Mouse (Mus musculus) forebrain, postnatal 0 days (tissue): ENCODE measurements at regions not wholly inside any gene's neighbourhood (a gene's known extent, or its start where the extent isn't known, plus 50 kb on each side); places are given as distances from the start of the nearest gene placed in this dataset.
A peak's percentile ranks its signal among the peaks of the same experiment; 100 is the strongest.

Experiments
- ATAC-seq: fragments of 200-750 bp; cut with Nextera tagmentation; 2 replicates; pipeline ENCODE4 v1.8.0; 2017; ENCODE audit warnings: mild to moderate bottlenecking, moderate library complexity
- DNase-seq: peaks from one replicate; pipeline ENCODE4 v3.0.0-alpha.2; 2015
- H3K27ac ChIP-seq: fragments of 300-500 bp; sonication (generic); 2 replicates; pipeline ENCODE4 v1.5.1; 2014; ENCODE audit warnings: low read depth, mild to moderate bottlenecking, antibody characterized with exemption, low read length, moderate library complexity, mixed read lengths
- H3K27me3 ChIP-seq: fragments of 300-500 bp; sonication (generic); 2 replicates; pipeline ENCODE4 v1.6.1; 2014; ENCODE audit warnings: mild to moderate bottlenecking, low read length, mixed read lengths; ENCODE audit not compliant: insufficient read depth
- H3K36me3 ChIP-seq: fragments of 300-500 bp; sonication (generic); 2 replicates; pipeline ENCODE4 v1.6.1; 2014; ENCODE audit warnings: mild to moderate bottlenecking, moderate library complexity; ENCODE audit not compliant: insufficient read depth
- H3K4me1 ChIP-seq: fragments of 300-500 bp; sonication (generic); 2 replicates; pipeline ENCODE4 v1.6.1; 2014; ENCODE audit warnings: antibody characterized with exemption; ENCODE audit not compliant: insufficient read depth
- H3K4me2 ChIP-seq: fragments of 300-500 bp; sonication (generic); 2 replicates; pipeline ENCODE4 v1.6.1; 2014; ENCODE audit warnings: low read depth, mild to moderate bottlenecking, moderate library complexity
- H3K4me3 ChIP-seq: fragments of 300-500 bp; sonication (generic); 2 replicates; pipeline ENCODE4 v1.5.1; 2014; ENCODE audit warnings: low read depth, low read length, mixed read lengths
- H3K9ac ChIP-seq: fragments of 300-500 bp; sonication (generic); 2 replicates; pipeline ENCODE4 v1.6.1; 2014; ENCODE audit warnings: mild to moderate bottlenecking
- H3K9me3 ChIP-seq: fragments of 300-500 bp; sonication (generic); 2 replicates; pipeline ENCODE4 v1.6.1; 2016; ENCODE audit warnings: low read length
- CTCF ChIP-seq: sonication (generic); IDR thresholded peaks from 2 replicates; pipeline ENCODE4 v1.5.1; 2016; ENCODE audit warnings: antibody characterized with exemption, control low read depth, low read depth
- WGBS: fragments of 180-500 bp; shearing (Covaris S2); extraction: QIAGEN DNeasy Blood & Tissue Kit; methylation state at CpG from one replicate; pipeline ENCODE4 v1.1.7; 2014; 5-methylcytosine and 5-hydroxymethylcytosine counted together

DNA sequence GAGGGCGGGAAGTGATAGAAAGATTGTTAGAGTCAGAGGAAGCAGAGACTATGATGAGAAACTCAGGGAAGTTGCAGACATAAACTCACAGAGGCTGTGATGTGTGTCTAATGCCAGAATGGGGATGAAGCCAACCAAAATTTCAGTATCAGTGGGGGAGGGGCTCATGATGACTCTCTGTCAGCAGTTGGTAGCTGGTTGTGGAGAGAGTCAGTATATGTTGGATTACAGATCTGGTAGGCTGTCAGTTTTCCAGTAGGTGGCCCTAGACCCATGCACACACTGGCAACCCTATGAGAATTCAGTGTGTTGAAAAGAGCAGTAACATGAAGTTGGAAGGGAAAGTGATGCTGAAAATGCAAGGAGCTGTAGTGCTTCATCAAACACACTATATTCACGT lies 257.5 kb downstream of the Ttc32 start:
- no peaks in the 10 kb centered on the region for H3K9me3 ChIP-seq
- TF ChIP-seq CTCF: no peak
- no peaks in the 10 kb centered on the region for H3K27me3 ChIP-seq
- H3K27ac ChIP-seq: no peak overlapping the region
- no peak overlapping the region for H3K9ac ChIP-seq
- ATAC-seq: no peak
- no peak overlapping the region for H3K4me2 ChIP-seq
- H3K4me3 ChIP-seq: no peak overlapping the region
- H3K36me3 ChIP-seq: no peaks in the 10 kb centered on the region
- H3K4me1 ChIP-seq: no peaks in the 10 kb centered on the region
- no peak for DNase-seq
- WGBS: 81% methylated on average over 2 of the region's 2 CpGs

DNA sequence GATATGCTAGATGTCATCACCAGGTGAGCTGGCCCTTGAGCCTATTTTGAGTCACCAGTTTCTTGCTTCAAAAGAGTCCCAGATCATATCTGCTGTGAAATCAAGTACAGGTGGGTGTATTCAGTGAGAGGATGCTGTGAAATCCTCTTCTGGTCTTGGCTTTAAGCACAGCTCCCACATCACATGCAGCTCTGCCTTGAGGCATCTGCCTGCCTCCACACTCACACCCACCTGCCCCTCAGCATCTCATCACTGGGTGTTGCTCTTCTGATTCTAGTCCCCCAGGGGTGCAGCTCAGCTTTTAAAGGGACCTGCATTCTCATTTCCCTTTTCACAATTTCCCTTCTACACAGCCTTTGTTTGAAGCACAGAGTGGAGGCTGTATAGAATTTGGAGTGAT lies 262.9 kb downstream of the Ttc32 start:
- Histone ChIP-seq H3K4me1 (no peaks in the 10 kb centered on the region), H3K36me3 (no peaks in the 10 kb centered on the region), H3K27me3 (no peaks in the 10 kb centered on the region), H3K9ac (no peak overlapping the region), H3K27ac (no peak overlapping the region), H3K4me2 (no peak overlapping the region), H3K9me3 (no peaks in the 10 kb centered on the region), H3K4me3 (no peak overlapping the region)
- no peak for TF ChIP-seq CTCF
- no peak for ATAC-seq
- DNase-seq: no peak

DNA sequence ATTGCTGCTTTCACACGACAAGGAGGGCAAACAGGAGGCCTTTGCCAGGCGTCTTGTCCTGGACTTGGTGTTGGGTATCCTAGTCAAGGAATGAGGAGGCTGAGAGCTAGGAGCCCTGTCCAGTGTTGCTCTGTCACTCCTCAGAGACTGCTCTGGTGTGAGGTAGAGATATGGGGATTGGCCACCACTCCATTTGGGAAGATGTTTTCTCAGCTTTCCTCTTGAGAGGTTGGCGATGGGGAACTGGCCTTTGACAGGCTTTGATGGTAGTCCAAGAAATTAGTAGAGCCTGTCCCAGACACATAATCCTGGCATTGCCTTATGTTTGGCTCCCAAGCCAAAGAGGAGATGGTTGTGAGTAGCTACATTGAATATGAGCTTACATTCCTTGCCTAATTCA lies 265.4 kb downstream of the Ttc32 start:
- no peak for TF ChIP-seq CTCF

DNA sequence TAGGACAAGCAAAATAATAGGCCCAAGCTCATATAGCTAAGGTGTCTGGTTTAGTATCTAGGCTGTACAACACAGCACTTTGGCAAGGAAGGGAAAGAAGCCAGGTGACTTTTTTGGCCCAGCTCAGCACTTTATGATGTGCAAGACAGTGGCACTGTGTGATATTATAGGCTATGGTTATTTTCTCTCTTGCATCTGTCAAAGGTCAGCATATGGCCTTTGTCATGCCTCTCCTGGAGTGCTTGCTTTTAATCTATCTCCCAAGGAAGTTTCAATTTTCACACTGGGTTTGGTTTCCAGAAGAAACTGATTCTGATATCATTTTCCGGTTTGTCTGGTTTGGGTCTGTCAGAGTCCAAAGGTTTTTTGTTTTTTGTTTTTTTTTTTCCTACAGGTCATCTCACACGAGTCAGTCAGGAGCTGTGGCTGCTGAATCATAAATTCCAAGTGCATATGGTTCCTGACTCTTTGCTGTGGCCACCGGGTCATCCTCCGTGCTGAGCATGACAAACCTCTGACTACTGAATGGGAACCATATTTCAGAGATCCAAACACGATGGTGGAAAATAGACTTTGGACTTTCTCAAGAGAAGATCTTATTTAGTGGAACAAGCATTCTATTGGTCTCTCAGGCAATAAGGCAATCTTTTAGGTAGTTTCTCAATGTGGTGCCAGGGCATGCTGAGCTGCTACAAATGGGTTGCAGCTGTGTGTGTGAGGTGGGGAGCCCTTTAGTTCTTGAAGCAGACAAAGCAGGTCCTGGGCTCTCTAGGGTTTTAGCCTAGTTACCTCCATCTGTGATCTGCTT lies 269.3 kb downstream of the Ttc32 start:
- ATAC-seq (no peak), DNase-seq (no peak)
- Histone ChIP-seq H3K27ac (no peak overlapping the region), H3K4me3 (no peak overlapping the region), H3K4me2 (no peak overlapping the region), H3K36me3 (no peaks in the 10 kb centered on the region), H3K27me3 (no peaks in the 10 kb centered on the region), H3K9ac (no peak overlapping the region), H3K9me3 (no peaks in the 10 kb centered on the region), H3K4me1 (no peaks in the 10 kb centered on the region)
- no peak for TF ChIP-seq CTCF
- 74% methylated on average over 5 of the region's 5 CpGs for WGBS

More for the DNA sequence above, 265.4 kb downstream of the Ttc32 start:
- 80% methylated on average over 3 of the region's 3 CpGs for WGBS
- H3K9me3 ChIP-seq: no peaks in the 10 kb centered on the region
- H3K27me3 ChIP-seq: no peaks in the 10 kb centered on the region
- no peak overlapping the region for H3K27ac ChIP-seq
- no peak overlapping the region for H3K4me2 ChIP-seq
- H3K36me3 ChIP-seq: no peaks in the 10 kb centered on the region
- DNase-seq (no peak), ATAC-seq (no peak)
- no peak overlapping the region for H3K9ac ChIP-seq
- no peak overlapping the region for H3K4me3 ChIP-seq
- H3K4me1 ChIP-seq: no peaks in the 10 kb centered on the region

DNA sequence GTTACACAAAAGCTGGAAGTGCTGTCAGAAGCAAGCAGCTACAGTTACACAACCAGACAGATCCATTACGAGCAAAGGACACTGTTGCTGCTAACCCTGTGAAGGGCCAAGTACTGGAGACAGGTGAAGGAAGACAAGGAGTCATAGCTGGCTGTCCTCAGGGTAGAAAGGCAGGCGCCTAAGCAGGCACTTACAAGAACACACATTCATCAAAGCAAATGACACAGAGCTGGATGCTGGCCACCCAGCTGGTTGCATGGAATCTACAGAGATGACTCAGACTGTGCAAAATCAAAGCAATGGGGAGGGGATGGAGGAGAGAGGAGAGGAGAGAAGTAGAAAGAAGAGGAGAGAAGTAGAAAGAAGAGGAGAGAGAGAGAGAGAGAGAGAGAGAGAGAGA lies 265.8 kb upstream of the Osr1 start:
- DNase-seq (no peak), ATAC-seq (no peak)
- 79% methylated on average over 2 of the region's 2 CpGs for WGBS
- Histone ChIP-seq H3K4me2 (no peak overlapping the region), H3K9ac (no peak overlapping the region), H3K4me1 (no peaks in the 10 kb centered on the region), H3K27me3 (no peaks in the 10 kb centered on the region), H3K27ac (no peak overlapping the region), H3K36me3 (no peaks in the 10 kb centered on the region), H3K4me3 (no peak overlapping the region), H3K9me3 (no peaks in the 10 kb centered on the region)
- TF ChIP-seq CTCF: no peak

DNA sequence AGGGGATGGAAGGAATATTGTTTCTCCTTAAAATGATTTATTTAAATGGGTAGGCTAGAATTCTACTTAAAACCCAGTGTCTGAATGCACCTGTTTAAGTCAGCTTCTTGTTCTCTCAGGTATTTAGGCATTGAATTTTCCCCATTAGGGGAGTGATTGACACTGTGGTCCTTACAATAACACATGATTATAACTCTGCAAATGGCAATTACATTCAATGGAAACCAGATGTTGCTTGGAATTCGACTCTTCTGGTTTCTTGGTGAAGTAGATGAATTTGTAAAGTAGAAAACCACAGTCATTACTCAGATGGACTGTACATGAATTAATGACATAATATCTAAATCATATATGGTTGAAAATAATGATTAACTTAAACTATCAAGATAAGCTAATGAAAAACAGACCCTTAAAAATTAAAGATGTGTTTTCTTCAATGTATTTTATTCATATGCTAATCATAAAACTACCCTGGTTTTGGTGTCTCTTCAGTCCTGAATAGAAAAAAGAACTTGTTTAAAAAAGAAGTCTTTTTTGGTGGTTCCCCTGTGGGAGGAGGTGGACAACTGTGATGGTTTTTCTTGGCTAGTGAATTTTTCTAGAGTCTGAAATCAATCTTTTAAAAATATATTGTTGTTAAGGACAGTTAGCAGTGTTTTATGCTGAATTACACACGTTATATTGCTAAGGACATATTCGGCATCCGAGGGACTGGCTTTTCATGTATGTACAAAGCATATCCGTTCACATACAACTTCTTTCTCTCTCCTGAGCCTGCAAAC lies 231.8 kb upstream of the Osr1 start:
- no peak overlapping the region for H3K4me2 ChIP-seq
- no peak for ATAC-seq
- WGBS: 77% methylated on average over 5 of the region's 5 CpGs

DNA sequence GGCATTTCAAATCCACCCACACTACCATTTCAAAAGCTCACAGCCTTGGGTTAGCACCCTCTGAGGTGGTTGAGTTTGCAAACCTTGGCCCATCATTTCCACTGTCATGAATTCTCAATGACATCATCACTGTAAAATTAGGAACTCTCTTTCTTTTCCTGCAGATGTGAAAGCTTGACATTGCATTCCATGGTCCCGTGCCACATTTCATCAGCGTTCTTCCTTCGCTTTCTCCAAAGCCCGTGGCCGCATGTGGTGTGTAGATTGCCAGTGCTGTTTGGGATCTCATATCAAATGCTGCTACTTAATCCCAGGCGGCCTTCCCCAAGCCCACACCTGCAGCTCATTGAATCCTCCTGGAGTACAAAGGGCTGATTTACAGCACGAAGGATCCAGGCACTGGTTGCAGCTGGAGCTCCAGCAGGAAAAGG lies 231.1 kb upstream of the Osr1 start:
- no peaks in the 10 kb centered on the region for H3K27me3 ChIP-seq
- H3K36me3 ChIP-seq: no peaks in the 10 kb centered on the region
- DNase-seq: no peak
- no peak overlapping the region for H3K9ac ChIP-seq
- H3K4me1 ChIP-seq: no peaks in the 10 kb centered on the region
- no peak overlapping the region for H3K4me2 ChIP-seq
- WGBS: 55% methylated on average over 7 of the region's 7 CpGs
- no peaks in the 10 kb centered on the region for H3K9me3 ChIP-seq
- no peak overlapping the region for H3K4me3 ChIP-seq
- no peak for TF ChIP-seq CTCF
- ATAC-seq: peak; percentile 77
- no peak overlapping the region for H3K27ac ChIP-seq

More for the DNA sequence above, 231.8 kb upstream of the Osr1 start:
- no peak for TF ChIP-seq CTCF
- no peaks in the 10 kb centered on the region for H3K27me3 ChIP-seq
- no peaks in the 10 kb centered on the region for H3K4me1 ChIP-seq
- no peaks in the 10 kb centered on the region for H3K9me3 ChIP-seq
- no peak overlapping the region for H3K4me3 ChIP-seq
- no peak overlapping the region for H3K9ac ChIP-seq
- no peak overlapping the region for H3K27ac ChIP-seq
- no peak for DNase-seq
- no peaks in the 10 kb centered on the region for H3K36me3 ChIP-seq
